Mouse (Mus musculus) intestine, embryonic 14.5 days (tissue): ENCODE measurements around the gene Pofut2. TPM values are rescaled to one million over a fixed set of nuclear protein-coding genes. Genes with fewer than 3 reads are reported as not detected.

Source experiments
- ATAC-seq: fragments of 200-750 bp; cut with Nextera tagmentation; replicated peaks from 2 replicates; pipeline ENCODE4 v1.8.0; 2017; ENCODE audit warnings: low read depth, moderate number of reproducible peaks, moderate TSS enrichment, moderate library complexity; ENCODE audit not compliant: low FRiP score, low TSS enrichment
- DNase-seq: peaks from one replicate; pipeline ENCODE4 v3.0.0-alpha.2; 2018; ENCODE audit warnings: low spot score
- H3K27ac ChIP-seq: fragments of 300-500 bp; sonication (generic); 2 replicates; pipeline ENCODE4 v1.5.1; 2014; ENCODE audit warnings: low read depth, mild to moderate bottlenecking, control low read depth
- H3K27me3 ChIP-seq: fragments of 300-500 bp; sonication (generic); replicated peaks from 2 replicates; pipeline ENCODE4 v1.6.1; 2014; ENCODE audit warnings: low read length, control low read depth; ENCODE audit not compliant: control insufficient read depth, insufficient read depth
- H3K36me3 ChIP-seq: fragments of 300-500 bp; sonication (generic); 2 replicates; pipeline ENCODE4 v1.6.1; 2014; ENCODE audit warnings: low read length, control low read depth; ENCODE audit not compliant: control insufficient read depth, insufficient read depth
- H3K4me1 ChIP-seq: fragments of 300-500 bp; sonication (generic); replicated peaks from 2 replicates; pipeline ENCODE4 v1.6.1; 2014; ENCODE audit warnings: low read length, control low read depth, mixed read lengths; ENCODE audit not compliant: control insufficient read depth, insufficient read depth
- H3K4me2 ChIP-seq: fragments of 300-500 bp; sonication (generic); 2 replicates; pipeline ENCODE4 v1.6.1; 2014; ENCODE audit warnings: low read length
- H3K4me3 ChIP-seq: fragments of 300-500 bp; sonication (generic); 2 replicates; pipeline ENCODE4 v1.5.1; 2014; ENCODE audit warnings: low read depth, low read length, control low read depth, mixed read lengths
- H3K9ac ChIP-seq: fragments of 300-500 bp; sonication (generic); 2 replicates; pipeline ENCODE4 v1.6.1; 2014; ENCODE audit warnings: mild to moderate bottlenecking, low read length
- H3K9me3 ChIP-seq: fragments of 300-500 bp; sonication (generic); 2 replicates; pipeline ENCODE4 v1.6.1; 2016; ENCODE audit warnings: low read length, control low read depth; ENCODE audit not compliant: control insufficient read depth
- WGBS: fragments of 180-500 bp; shearing (Covaris S2); extraction: QIAGEN DNeasy Blood & Tissue Kit; methylation state at CpG from one replicate; pipeline ENCODE4 v1.1.7; 2014; 5-methylcytosine and 5-hydroxymethylcytosine counted together
- polyA plus RNA-seq: library from polyadenylated mRNA; unstranded; fragments of >200 nt; fragmentation: Nextera tagmentation; extraction: Ambion mirVana; gene quantifications from 2 replicates; pipeline ENCODE4 v1.2.1, GENCODE M21; 2014

Gene Pofut2
- polyA plus RNA-seq, 1 experiment from 2014 or later, result 108 TPM

DNA sequence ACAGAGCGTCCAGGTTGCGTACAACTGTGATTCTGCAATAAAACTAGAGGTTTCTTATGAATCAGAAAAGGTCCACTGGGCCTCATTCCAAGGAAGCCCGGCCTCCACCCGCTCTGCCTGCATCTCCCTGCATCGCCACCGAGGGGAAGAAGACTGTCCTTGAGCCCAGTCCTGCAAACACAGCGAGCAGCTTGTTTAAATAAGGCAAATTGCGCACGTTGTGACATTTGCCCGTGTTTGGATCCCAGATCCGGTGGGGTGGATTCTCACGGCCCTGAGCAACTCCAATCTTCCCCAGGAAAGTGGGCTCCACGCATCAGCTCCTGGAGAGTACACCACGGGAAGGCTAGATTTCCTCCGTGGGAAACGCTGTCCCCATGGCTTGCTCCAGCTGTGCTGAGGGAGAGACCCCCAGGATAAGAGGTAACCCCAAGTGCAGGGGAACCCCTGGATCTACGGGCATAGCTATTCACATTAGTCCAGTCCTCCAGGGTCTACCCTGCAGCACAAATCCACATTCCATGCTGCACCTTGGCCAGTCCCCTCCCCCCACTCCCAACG lies 7.7 kb upstream of the Pofut2 start:
- H3K4me2 ChIP-seq, result peak overlapping the region; percentile 37
- H3K4me1 ChIP-seq, result peaks cover 43% of the 10 kb centered on the region
- peak overlapping the region; percentile 54 for H3K27ac ChIP-seq
- 0 out of 2 replicates have a peak, but pooled peaks have one; percentile 2 for ATAC-seq
- no peaks in the 10 kb centered on the region for H3K36me3 ChIP-seq
- H3K27me3 ChIP-seq, result no peaks in the 10 kb centered on the region
- peak; percentile 70 for DNase-seq
- H3K4me3 ChIP-seq, result no peak overlapping the region
- 32% methylated on average over 18 of the region's 18 CpGs for WGBS
- H3K9me3 ChIP-seq, result no peaks in the 10 kb centered on the region
- H3K9ac ChIP-seq, result no peak overlapping the region

DNA sequence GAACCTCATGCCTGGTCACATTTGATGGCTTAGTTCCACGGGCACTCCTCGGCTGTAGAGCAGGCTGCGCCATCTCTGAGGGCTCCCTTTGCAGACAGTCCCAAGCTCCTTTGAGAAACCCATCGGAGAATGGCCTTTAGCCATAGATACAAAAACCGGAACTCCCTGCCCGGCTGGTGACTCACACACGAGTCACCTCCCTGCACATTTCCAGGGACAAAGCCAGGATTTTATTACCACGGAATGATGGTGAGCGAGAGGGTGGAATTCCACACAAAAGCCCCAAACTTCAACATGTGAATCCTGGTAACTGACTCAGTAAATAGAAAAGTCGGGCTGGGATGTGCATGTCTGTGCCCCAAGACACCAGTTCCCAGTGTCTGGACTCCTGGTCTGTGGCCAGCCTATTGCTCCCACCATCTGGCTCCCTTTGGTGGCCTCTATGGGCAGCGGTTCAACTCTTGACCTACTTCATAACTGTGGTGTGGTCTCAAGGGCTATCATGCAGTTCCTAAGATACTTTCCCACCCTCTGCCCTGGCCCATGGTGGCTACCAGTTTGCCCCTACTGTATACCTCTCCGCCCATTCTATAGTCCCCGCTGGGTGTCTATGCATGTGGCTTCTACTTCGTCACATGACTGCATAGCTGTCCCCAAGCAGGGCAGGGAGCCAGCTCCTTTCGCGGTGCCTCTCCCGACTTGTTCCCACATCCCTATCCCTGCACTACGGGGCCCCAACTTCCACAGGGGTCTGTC lies 7.1 kb upstream of the Pofut2 start:
- 66% methylated on average over 18 of the region's 18 CpGs for WGBS
- H3K9me3 ChIP-seq, result no peaks in the 10 kb centered on the region
- H3K4me2 ChIP-seq, result peak overlapping the region; percentile 37
- DNase-seq, result no peak
- no peaks in the 10 kb centered on the region for H3K36me3 ChIP-seq
- H3K4me1 ChIP-seq, result peaks cover 40% of the 10 kb centered on the region
- no peaks in the 10 kb centered on the region for H3K27me3 ChIP-seq
- H3K9ac ChIP-seq, result no peak overlapping the region
- ATAC-seq, result peak; percentile 21; the same call in 1 of the 2 replicates
- peak overlapping the region; percentile 54 for H3K27ac ChIP-seq
- H3K4me3 ChIP-seq, result no peak overlapping the region

DNA sequence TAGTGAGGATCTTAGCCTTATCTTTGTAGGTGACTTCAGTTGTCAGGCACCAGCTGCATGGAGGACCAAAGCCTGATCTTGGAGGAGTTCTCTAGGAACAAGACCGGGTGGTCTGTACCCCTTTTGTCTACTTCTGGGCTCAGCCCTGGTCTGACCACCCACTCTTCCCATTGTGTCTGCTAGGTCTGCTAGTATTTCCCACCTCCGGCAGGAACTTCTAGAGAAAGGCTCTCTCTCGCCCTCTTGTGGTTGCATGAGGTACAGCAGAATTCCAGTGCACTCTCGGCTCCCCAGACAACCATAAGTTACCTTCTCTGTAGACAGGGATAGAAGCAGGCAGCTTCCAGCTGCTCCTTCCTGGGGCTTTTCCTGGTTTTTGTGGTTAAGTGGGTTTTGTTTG lies 6.2 kb upstream of the Pofut2 start:
- peak; percentile 42; the same call in 1 of the 2 replicates for ATAC-seq
- H3K4me2 ChIP-seq, result no peak overlapping the region
- no peaks in the 10 kb centered on the region for H3K36me3 ChIP-seq
- H3K4me3 ChIP-seq, result no peak overlapping the region
- 0% methylated on average over 4 of the region's 4 CpGs for WGBS
- no peaks in the 10 kb centered on the region for H3K27me3 ChIP-seq
- H3K9me3 ChIP-seq, result no peaks in the 10 kb centered on the region
- H3K27ac ChIP-seq, result no peak overlapping the region
- peaks cover 32% of the 10 kb centered on the region for H3K4me1 ChIP-seq
- H3K9ac ChIP-seq, result no peak overlapping the region
- peak; percentile 90 for DNase-seq

DNA sequence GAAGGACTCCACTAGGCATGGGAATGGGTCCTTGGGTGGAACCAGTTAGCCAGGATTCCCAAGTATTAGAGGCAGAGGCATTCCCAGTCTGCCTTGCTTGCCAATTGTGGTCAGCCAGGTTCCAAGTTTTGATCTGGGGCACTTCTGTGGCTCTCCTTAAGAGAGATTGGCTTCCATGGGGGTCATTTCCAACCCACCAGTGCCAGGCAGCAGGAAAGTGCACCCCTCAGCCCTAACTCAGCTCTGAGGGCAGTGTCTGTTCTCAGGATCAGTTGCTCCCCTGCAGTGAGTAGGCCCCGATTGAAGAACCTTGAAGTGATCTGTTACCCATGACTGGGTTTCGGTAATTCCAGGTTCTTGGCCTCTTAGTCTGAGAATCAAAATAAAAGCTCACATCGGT lies 3.8 kb upstream of the Pofut2 start:
- DNase-seq (no peak), ATAC-seq (no peak)
- 92% methylated on average over 3 of the region's 3 CpGs for WGBS
- peaks cover 29% of the 10 kb centered on the region for H3K4me1 ChIP-seq
- no peaks in the 10 kb centered on the region for H3K36me3 ChIP-seq
- H3K9ac ChIP-seq, result no peak overlapping the region
- H3K27me3 ChIP-seq, result no peaks in the 10 kb centered on the region
- H3K9me3 ChIP-seq, result no peaks in the 10 kb centered on the region
- H3K4me3 ChIP-seq, result no peak overlapping the region
- H3K27ac ChIP-seq, result no peak overlapping the region
- no peak overlapping the region for H3K4me2 ChIP-seq

DNA sequence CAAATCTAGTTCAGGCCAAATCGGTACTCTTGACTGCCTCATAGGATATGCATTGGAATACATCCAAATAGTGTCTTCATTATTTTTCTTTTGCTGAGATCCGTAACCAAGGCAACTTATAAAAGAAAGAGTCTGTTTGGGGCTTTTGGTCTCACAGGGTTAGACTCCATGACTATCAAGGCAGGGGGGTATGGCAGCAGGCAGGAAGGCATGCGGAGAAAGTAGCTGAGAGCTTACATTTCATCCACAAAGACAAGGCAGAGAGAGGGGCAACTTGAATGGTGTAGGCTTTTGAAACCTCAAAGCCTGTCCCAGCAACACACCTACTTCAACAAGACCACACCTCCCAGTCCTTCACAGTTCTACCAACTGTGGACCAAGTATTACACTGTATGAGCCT lies 3.3 kb upstream of the Pofut2 start:
- H3K27ac ChIP-seq, result no peak overlapping the region
- H3K4me1 ChIP-seq, result peaks cover 33% of the 10 kb centered on the region
- DNase-seq, result no peak
- no peaks in the 10 kb centered on the region for H3K36me3 ChIP-seq
- no peak overlapping the region for H3K4me2 ChIP-seq
- H3K27me3 ChIP-seq, result no peaks in the 10 kb centered on the region
- H3K9ac ChIP-seq, result no peak overlapping the region
- no peaks in the 10 kb centered on the region for H3K9me3 ChIP-seq
- 81% methylated on average over 3 of the region's 3 CpGs for WGBS
- H3K4me3 ChIP-seq, result no peak overlapping the region
- ATAC-seq, result no peak

GRCm38 (mm10) chr10:77258041-77258590 lies 902 bp upstream of the Pofut2 start:
- ATAC-seq, result no peak
- Histone ChIP-seq H3K36me3 (peaks cover 23% of the 10 kb centered on the region), H3K4me3 (peak overlapping the region; percentile 86), H3K27me3 (no peaks in the 10 kb centered on the region), H3K27ac (no peak overlapping the region), H3K4me2 (peak overlapping the region; percentile 63), H3K9ac (no peak overlapping the region; the same call in 1 of the 2 replicates), H3K9me3 (no peaks in the 10 kb centered on the region), H3K4me1 (peaks cover 13% of the 10 kb centered on the region)
- WGBS, result 55% methylated on average over 4 of the region's 4 CpGs
- no peak for DNase-seq

- Histone ChIP-seq H3K27ac (no peak overlapping the region), H3K4me1 (peaks cover 8% of the 10 kb centered on the region), H3K4me3 (peak overlapping the region; percentile 86), H3K36me3 (peaks cover 45% of the 10 kb centered on the region), H3K9me3 (no peaks in the 10 kb centered on the region), H3K9ac (peak overlapping the region; percentile 91), H3K27me3 (no peaks in the 10 kb centered on the region), H3K4me2 (peak overlapping the region; percentile 79)
- no peak for ATAC-seq
- 78% methylated on average over 17 of the region's 17 CpGs for WGBS
- no peak for DNase-seq
Observed at GRCm38 (mm10) chr10:77260166-77260875, 1.3 kb downstream of the Pofut2 start.

GRCm38 (mm10) chr10:77266281-77266680 lies 7.3 kb downstream of the Pofut2 start:
- Histone ChIP-seq H3K4me2 (no peak overlapping the region), H3K9me3 (no peaks in the 10 kb centered on the region), H3K9ac (no peak overlapping the region), H3K27ac (no peak overlapping the region), H3K36me3 (peaks cover 94% of the 10 kb centered on the region), H3K4me3 (no peak overlapping the region), H3K4me1 (no peaks in the 10 kb centered on the region), H3K27me3 (no peaks in the 10 kb centered on the region)
- 77% methylated on average over 8 of the region's 8 CpGs for WGBS
- DNase-seq, result no peak
- ATAC-seq, result no peak
